ENCODE assay signal across 9 mouse cellular contexts in genomic region chr11:5474130-5474529, GRCm38 (mm10). TPM values are rescaled to one million over a fixed set of nuclear protein-coding genes. Genes with fewer than 3 reads are reported as not detected.
DNase-seq lines count a peak whose midpoint lies in the region; ATAC-seq and TF ChIP-seq lines count a peak whose summit lies in the region.
"Had no signal": no experiment of that assay in that cellular context is flagged by ENCODE, and none has a peak within 500 bp of the region (broad histone marks: within the 10 kb centered on the region; RNA-seq: fewer than 3 reads in every experiment).

No protein-coding gene starts in this region.

- 12% methylated on average over 5 of the region's 5 CpGs for WGBS in forebrain, embryonic 14.5 days
- WGBS in liver, adult 2 months: 10% methylated on average over 5 of the region's 5 CpGs

- H3K4me2 ChIP-seq in forebrain, embryonic 14.5 days (ENCODE audit: low read length): no peak overlapping the region
- H3K4me2 ChIP-seq: heart, embryonic 15.5 days had no signal

- no peak overlapping the region for H3K27ac ChIP-seq in forebrain, embryonic 14.5 days (ENCODE audit: low read depth, low read length)
- no peak overlapping the region for H3K27ac ChIP-seq in liver, adult 2 months (replicated peaks; ENCODE audit: insufficient read depth, low read depth, low read length)
- H3K27ac ChIP-seq: heart, embryonic 15.5 days had no signal

- no peak for TF ChIP-seq POLR2A in liver, adult 2 months (IDR thresholded peaks at IDR 0.05; ENCODE audit: extremely low read depth, insufficient read depth, low read length)

- no peak overlapping the region for H3K4me3 ChIP-seq in E14TG2a.4 (replicated peaks; ENCODE audit: low read length)
- no peak overlapping the region for H3K4me3 ChIP-seq in forebrain, embryonic 14.5 days (ENCODE audit: low read depth, low read length)
- H3K4me3 ChIP-seq in liver, adult 2 months (ENCODE audit: insufficient read depth, low read depth, low read length): no peak overlapping the region
- H3K4me3 ChIP-seq: heart, embryonic 15.5 days had no signal

- ATAC-seq in forebrain, embryonic 14.5 days: no peak
- ATAC-seq in neutrophil, adult 5-6 weeks (ENCODE audit: extremely low read depth, insufficient number of reproducible peaks, low FRiP score, poor library complexity, severe bottlenecking): peak; percentile 67; the same call in 1 of the 2 replicates

- DNase-seq in 416B (ENCODE audit: low read depth): peak; percentile 78
- DNase-seq in c-Kit-positive CD71-positive TER-119-negative erythroid progenitor cells, embryonic 14.5 days (ENCODE audit: low read depth): peak; percentile 57
- DNase-seq in forebrain, embryonic 14.5 days (ENCODE audit: low spot score): peak; percentile 86
- peak; percentile 58 to 79 for DNase-seq in kidney, adult 8-10 months
- peak; percentile 64 for DNase-seq in liver, adult 2 months (ENCODE audit: extremely low read depth, low read depth, low spot score)
- peak; percentile 72 for DNase-seq in thymus, postnatal 4 days

- no peaks in the 10 kb centered on the region for H3K27me3 ChIP-seq in E14TG2a.4 (ENCODE audit: insufficient read depth, low read length)
- H3K27me3 ChIP-seq in forebrain, embryonic 14.5 days (replicated peaks; ENCODE audit: control insufficient read depth, insufficient read depth, low read length): no peaks in the 10 kb centered on the region
- no peaks in the 10 kb centered on the region for H3K27me3 ChIP-seq in liver, adult 2 months (ENCODE audit: control insufficient read depth, insufficient read depth, low read length)
- H3K27me3 ChIP-seq: heart, embryonic 15.5 days had no signal

- no peak overlapping the region for H3K9ac ChIP-seq in forebrain, embryonic 14.5 days (ENCODE audit: low read length)
- H3K9ac ChIP-seq in liver, adult 2 months (ENCODE audit: low read depth, low read length): no peak overlapping the region
- H3K9ac ChIP-seq: heart, embryonic 15.5 days had no signal

- no peaks in the 10 kb centered on the region for H3K9me3 ChIP-seq in E14TG2a.4 (ENCODE audit: low read length)
- H3K9me3 ChIP-seq in forebrain, embryonic 14.5 days (replicated peaks; ENCODE audit: control insufficient read depth, low read length): no peaks in the 10 kb centered on the region
- H3K9me3 ChIP-seq: heart, embryonic 15.5 days had no signal

- peaks cover 27% of the 10 kb centered on the region for H3K36me3 ChIP-seq in E14TG2a.4 (ENCODE audit: insufficient read depth, low read length)
- H3K36me3 ChIP-seq in forebrain, embryonic 14.5 days (ENCODE audit: control insufficient read depth, insufficient read depth, low read length): no peaks in the 10 kb centered on the region
- H3K36me3 ChIP-seq in liver, adult 2 months (ENCODE audit: control insufficient read depth, insufficient read depth, low read length): no peaks in the 10 kb centered on the region
- H3K36me3 ChIP-seq: heart, embryonic 15.5 days had no signal

- H3K79me2 ChIP-seq in liver, adult 2 months (ENCODE audit: control insufficient read depth, insufficient read depth, low read length): no peaks in the 10 kb centered on the region

- TF ChIP-seq CTCF in E14TG2a.4 (conservative IDR thresholded peaks at IDR 0.05; ENCODE audit: low read length): peak; percentile 74
- peak; percentile 45 for TF ChIP-seq CTCF in liver, adult 2 months (IDR thresholded peaks at IDR 0.05; ENCODE audit: low read depth, low read length)

- H3K4me1 ChIP-seq in E14TG2a.4 (replicated peaks; ENCODE audit: low read depth, low read length): peaks cover 35% of the 10 kb centered on the region
- H3K4me1 ChIP-seq in forebrain, embryonic 14.5 days (ENCODE audit: control insufficient read depth, insufficient read depth, low read length): no peaks in the 10 kb centered on the region
- H3K4me1 ChIP-seq in liver, adult 2 months (ENCODE audit: control insufficient read depth, insufficient read depth, low read length): peaks cover 5% of the 10 kb centered on the region; the same call in 1 of the 2 replicates
- H3K4me1 ChIP-seq: heart, embryonic 15.5 days had no signal

RNA-seq across cellular contexts. Expression of gene Znrf3, which starts 29.5 kb away (rescaled TPM):
- polyA plus RNA-seq in forebrain, embryonic 14.5 days (2014; fragmentation: Nextera tagmentation; extraction: Ambion mirVana): 4.9 and 5.8 TPM in 2 replicates
- total RNA-seq in liver, adult 2 months (2014; rRNA removed): 4.6 and 6.3 TPM in 2 replicates
- polyA plus RNA-seq in liver, adult 2 months (2012; rRNA removed): 4.2 and 4.5 TPM in 2 replicates
- total RNA-seq in neutrophil, adult 5-6 weeks (2017): 1.3 and 1.4 TPM in 2 replicates

RNA-seq across cellular contexts. Expression of gene Xbp1, which starts 46.3 kb away (rescaled TPM):
- polyA plus RNA-seq in forebrain, embryonic 14.5 days (2014; fragmentation: Nextera tagmentation; extraction: Ambion mirVana): 124 and 145 TPM in 2 replicates
- 137 and 138 TPM in 2 replicates for total RNA-seq in liver, adult 2 months (2014; rRNA removed)
- 147 and 241 TPM in 2 replicates for polyA plus RNA-seq in liver, adult 2 months (2012; rRNA removed)
- total RNA-seq in neutrophil, adult 5-6 weeks (2017): 179 and 183 TPM in 2 replicates
